Mouse (Mus musculus) c-Kit-positive CD71-positive TER-119-positive erythroid progenitor cells, embryonic 14.5 days (primary cell): ENCODE measurements at regions not wholly inside any gene's neighbourhood (a gene's known extent, or its start where the extent isn't known, plus 50 kb on each side); places are given as distances from the start of the nearest gene placed in this dataset.

ENCODE experiments used
- DNase-seq: peaks from one replicate; pipeline ENCODE4 v3.0.0-alpha.2; 2013; ENCODE audit warnings: low spot score

DNA sequence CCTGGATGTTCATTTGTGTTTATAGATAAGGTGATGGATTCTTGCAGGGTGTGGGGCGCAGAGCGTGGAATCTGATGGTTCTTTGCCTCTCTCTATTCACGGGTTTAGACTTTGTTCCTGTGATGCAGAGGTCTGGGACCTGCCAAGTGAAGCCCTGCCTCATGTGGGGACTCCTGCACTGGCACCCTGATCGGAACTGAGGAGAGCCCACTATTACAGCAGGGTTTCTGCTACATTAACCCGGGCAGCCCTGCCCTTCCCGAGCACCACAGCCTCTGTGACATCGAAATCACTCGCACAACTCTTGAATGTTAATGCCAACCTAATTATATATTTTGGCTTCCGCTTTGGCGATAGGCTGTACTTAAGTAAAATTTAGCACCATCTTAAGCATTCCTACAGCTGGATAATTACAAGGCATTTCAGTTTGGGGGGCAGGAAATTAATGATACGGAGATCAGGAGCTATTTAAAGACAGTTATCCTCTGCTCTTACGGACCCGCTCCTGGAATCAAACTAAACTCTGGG is 294.7 kb downstream of the Irs2 start:
- no peak for DNase-seq

- DNase-seq: no peak
Observed at GRCm38 (mm10) chr8:10712118-10712689, 296.1 kb downstream of the Irs2 start.

- DNase-seq: no peak
Observed at GRCm38 (mm10) chr8:10711474-10711873, 296.8 kb downstream of the Irs2 start.

GRCm38 (mm10) chr8:10708509-10708908 is 299.7 kb downstream of the Irs2 start:
- DNase-seq: no peak

DNA sequence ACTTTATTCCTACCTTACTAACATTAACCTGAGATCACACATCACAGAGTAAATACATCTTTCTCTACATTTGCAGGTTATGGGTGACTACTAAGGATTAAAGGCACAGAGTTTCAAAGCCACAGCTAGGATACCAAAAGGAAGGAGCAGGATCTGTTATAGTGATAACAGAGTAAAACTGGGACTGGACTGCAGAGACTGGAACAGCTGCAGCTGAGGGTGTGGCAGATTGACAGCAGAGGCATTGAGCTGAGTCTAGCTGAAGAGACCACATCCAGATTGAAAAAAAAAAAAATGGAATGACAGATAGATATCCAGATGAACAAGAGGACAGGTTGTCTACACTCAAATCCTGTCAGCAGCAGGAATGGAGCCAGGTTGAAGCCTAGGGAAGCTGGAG is 301.1 kb downstream of the Irs2 start:
- no peak for DNase-seq

DNA sequence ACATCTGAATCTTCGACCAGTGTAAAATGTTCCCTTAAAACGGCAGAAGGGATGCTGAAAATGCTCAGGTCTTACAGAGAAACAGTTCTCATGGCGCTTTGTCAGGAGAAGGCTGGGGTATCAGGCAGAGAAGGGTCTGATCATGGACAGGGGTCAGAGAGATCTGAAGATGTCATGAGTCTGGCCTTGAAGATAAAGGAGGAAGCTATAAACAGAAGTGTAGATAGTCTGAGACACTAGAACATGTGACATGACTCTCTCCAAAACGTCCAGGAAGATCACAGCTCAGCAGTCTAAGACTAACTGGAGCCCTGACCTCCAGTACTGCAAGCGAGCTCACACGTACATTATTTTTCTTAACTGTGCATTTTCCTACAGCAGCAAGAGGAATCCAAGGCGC is 302.3 kb downstream of the Irs2 start:
- no peak for DNase-seq

DNA sequence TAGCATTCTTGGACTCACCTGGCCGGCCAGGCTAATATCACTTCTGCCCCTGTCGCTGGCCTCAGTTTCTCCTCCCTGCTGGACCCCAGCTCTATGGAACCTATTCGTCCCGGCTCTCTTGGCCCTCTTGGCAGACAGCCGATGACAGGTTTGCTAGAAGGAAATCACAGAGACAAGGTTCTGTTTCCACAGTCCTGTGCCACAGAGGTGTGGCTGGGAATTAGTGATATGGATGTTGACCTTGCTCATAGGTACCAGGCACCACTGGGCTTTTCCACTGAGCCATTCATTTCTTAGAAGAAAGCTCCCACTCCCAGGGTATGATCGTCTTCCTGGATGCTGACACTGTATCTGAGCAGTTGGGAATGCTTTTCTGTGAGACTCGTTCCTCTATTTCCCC is 305.5 kb downstream of the Irs2 start:
- no peak for DNase-seq

DNA sequence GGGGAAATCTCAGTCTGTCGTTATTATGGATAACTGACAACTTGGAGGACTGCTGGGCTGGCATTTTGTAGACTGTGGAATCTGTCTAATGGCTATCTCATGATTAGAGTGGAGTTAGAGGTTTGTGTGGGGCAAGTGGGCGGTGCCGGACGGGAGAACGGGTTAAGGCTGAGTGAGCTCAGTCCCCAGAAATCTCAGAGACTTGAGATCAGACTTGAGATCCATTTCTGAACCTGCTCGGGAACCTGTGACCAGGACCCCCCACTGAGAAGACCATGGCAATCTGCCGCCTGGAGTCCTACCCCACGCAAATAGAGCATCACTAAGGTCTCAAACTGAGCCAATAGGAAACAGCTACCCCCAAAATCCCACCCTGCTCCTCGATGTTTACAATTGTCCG is 306.0 kb downstream of the Irs2 start:
- DNase-seq: no peak

GRCm38 (mm10) chr8:10701648-10702061 is 306.6 kb downstream of the Irs2 start:
- DNase-seq: no peak

GRCm38 (mm10) chr8:10701226-10701625 is 307.0 kb downstream of the Irs2 start:
- no peak for DNase-seq

DNA sequence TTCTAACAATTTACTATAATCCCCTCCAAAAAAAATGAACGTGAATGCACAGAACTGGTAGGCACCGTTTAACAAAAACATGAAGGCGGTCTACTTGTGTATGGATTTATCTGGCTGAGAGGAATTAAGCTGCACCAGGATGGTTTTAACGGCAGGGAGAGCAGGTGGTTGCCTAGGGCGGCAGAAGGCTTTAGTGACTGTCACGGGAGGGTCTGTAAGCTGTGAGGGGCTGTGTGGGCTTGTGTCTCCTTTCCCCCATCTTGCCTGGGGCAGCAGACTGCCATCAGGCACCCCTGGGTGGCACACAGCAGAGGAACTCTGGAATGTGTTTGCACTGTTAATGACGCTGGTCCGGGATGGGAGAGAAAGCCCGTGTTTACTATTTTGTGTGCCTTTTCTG is 308.6 kb downstream of the Irs2 start:
- no peak for DNase-seq

- no peak for DNase-seq
Observed at GRCm38 (mm10) chr8:10695181-10695580, 313.1 kb downstream of the Irs2 start.

DNA sequence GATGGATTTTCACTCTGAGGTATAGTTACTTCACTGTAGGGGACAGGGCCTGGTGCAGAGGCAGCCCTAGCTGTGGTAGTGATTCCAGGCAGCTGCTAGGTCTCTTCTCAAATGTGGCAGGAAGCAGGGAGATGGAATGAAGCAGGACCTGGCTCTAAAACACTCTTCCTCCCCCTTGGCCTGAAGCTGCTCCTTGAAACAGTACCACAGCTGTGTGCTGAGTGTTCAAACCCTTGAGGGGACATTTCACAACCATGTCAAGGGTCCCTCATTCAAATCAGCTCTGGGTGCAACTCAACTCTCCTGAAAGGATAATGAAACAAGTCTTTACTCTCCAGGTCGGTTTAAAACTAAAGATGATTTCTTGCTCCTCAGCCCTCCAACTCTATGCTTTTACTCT is 317.6 kb downstream of the Irs2 start:
- no peak for DNase-seq

- DNase-seq: no peak
Observed at GRCm38 (mm10) chr8:10689881-10690280, 318.4 kb downstream of the Irs2 start.

GRCm38 (mm10) chr8:10687867-10688561 is 320.2 kb downstream of the Irs2 start:
- no peak for DNase-seq
